Mouse (Mus musculus) lung, embryonic 15.5 days (tissue): Measurements from ENCODE around the gene Atpaf2. TPM values are rescaled to one million over a fixed set of nuclear protein-coding genes. Genes with fewer than 3 reads are reported as not detected.

Source experiments
- ATAC-seq: fragments of 200-750 bp; cut with Nextera tagmentation; 2 replicates; pipeline ENCODE4 v1.8.0; 2017; ENCODE audit warnings: moderate number of reproducible peaks, borderline replicate concordance; ENCODE audit not compliant: low FRiP score, low TSS enrichment; ENCODE audit errors: extremely low read depth
- H3K27ac ChIP-seq: fragments of 300-500 bp; sonication (generic); 2 replicates; pipeline ENCODE4 v1.5.1; 2015; ENCODE audit warnings: moderate library complexity, mild to moderate bottlenecking, inconsistent platforms
- H3K27me3 ChIP-seq: fragments of 300-500 bp; sonication (generic); 2 replicates; pipeline ENCODE4 v1.6.1; 2015; ENCODE audit warnings: inconsistent platforms
- H3K36me3 ChIP-seq: fragments of 300-500 bp; sonication (generic); 2 replicates; pipeline ENCODE4 v1.6.1; 2015; ENCODE audit warnings: inconsistent platforms
- H3K4me1 ChIP-seq: fragments of 300-500 bp; sonication (generic); 2 replicates; pipeline ENCODE4 v1.6.1; 2015; ENCODE audit warnings: inconsistent platforms
- H3K4me2 ChIP-seq: fragments of 300-500 bp; sonication (generic); 2 replicates; pipeline ENCODE4 v1.6.1; 2015; ENCODE audit warnings: inconsistent platforms, mild to moderate bottlenecking, moderate library complexity
- H3K4me3 ChIP-seq: fragments of 300-500 bp; sonication (generic); 2 replicates; pipeline ENCODE4 v1.5.1; 2015; ENCODE audit warnings: mild to moderate bottlenecking, inconsistent platforms
- H3K9ac ChIP-seq: fragments of 300-500 bp; sonication (generic); 2 replicates; pipeline ENCODE4 v1.6.1; 2015; ENCODE audit warnings: inconsistent platforms
- H3K9me3 ChIP-seq: fragments of 300-500 bp; sonication (generic); 2 replicates; pipeline ENCODE4 v1.6.1; 2016; ENCODE audit warnings: inconsistent platforms
- WGBS: fragments of 180-500 bp; shearing (Covaris S2); methylation state at CpG from one replicate; pipeline ENCODE4 v1.1.7; 2015; 5-methylcytosine and 5-hydroxymethylcytosine counted together
- polyA plus RNA-seq: library from polyadenylated mRNA; unstranded; fragments of >200 nt; fragmentation: Nextera tagmentation; extraction: Ambion mirVana; gene quantifications from 2 replicates; pipeline ENCODE4 v1.2.1, GENCODE M21; 2015

Atpaf2 gene
- polyA plus RNA-seq, 1 experiment from 2014 or later: 54.7 TPM

- Histone ChIP-seq H3K9ac (no peak overlapping the region), H3K27ac (no peak overlapping the region), H3K27me3 (no peaks in the 10 kb centered on the region), H3K4me1 (no peaks in the 10 kb centered on the region), H3K4me3 (no peak overlapping the region), H3K36me3 (peaks cover 28% of the 10 kb centered on the region), H3K9me3 (no peaks in the 10 kb centered on the region), H3K4me2 (no peak overlapping the region)
- ATAC-seq: no peak
- WGBS: 89% methylated on average over 3 of the region's 3 CpGs
Observed at GRCm38 (mm10) chr11:60427628-60428027, 9.4 kb upstream of the Atpaf2 start.

GRCm38 (mm10) chr11:60426417-60426816, 8.2 kb upstream of the Atpaf2 start:
- Histone ChIP-seq H3K4me2 (no peak overlapping the region), H3K27ac (no peak overlapping the region), H3K4me3 (no peak overlapping the region), H3K9me3 (no peaks in the 10 kb centered on the region), H3K36me3 (peaks cover 23% of the 10 kb centered on the region), H3K9ac (no peak overlapping the region), H3K4me1 (no peaks in the 10 kb centered on the region), H3K27me3 (no peaks in the 10 kb centered on the region)
- no peak for ATAC-seq
- 81% methylated on average over 1 of the region's 1 CpGs for WGBS

GRCm38 (mm10) chr11:60423006-60423405, 4.7 kb upstream of the Atpaf2 start:
- 90% methylated on average over 1 of the region's 1 CpGs for WGBS
- Histone ChIP-seq H3K27me3 (no peaks in the 10 kb centered on the region), H3K9me3 (no peaks in the 10 kb centered on the region), H3K9ac (no peak overlapping the region), H3K27ac (no peak overlapping the region), H3K4me2 (no peak overlapping the region), H3K36me3 (peaks cover 19% of the 10 kb centered on the region), H3K4me1 (peaks cover 11% of the 10 kb centered on the region), H3K4me3 (no peak overlapping the region)
- no peak for ATAC-seq

- H3K4me2 ChIP-seq: no peak overlapping the region
- H3K27ac ChIP-seq: no peak overlapping the region
- no peaks in the 10 kb centered on the region for H3K27me3 ChIP-seq
- H3K4me1 ChIP-seq: peaks cover 11% of the 10 kb centered on the region
- ATAC-seq: no peak
- H3K4me3 ChIP-seq: no peak overlapping the region
- WGBS: 57% methylated on average over 6 of the region's 6 CpGs
- H3K9ac ChIP-seq: no peak overlapping the region
- peaks cover 11% of the 10 kb centered on the region for H3K36me3 ChIP-seq
- no peaks in the 10 kb centered on the region for H3K9me3 ChIP-seq
Observed at GRCm38 (mm10) chr11:60422046-60422668, 3.9 kb upstream of the Atpaf2 start.

GRCm38 (mm10) chr11:60418473-60418803, 181 bp upstream of the Atpaf2 start:
- Histone ChIP-seq H3K27ac (no peak overlapping the region), H3K4me1 (peaks cover 25% of the 10 kb centered on the region), H3K4me3 (peak overlapping the region; percentile 98), H3K9me3 (no peaks in the 10 kb centered on the region), H3K36me3 (no peaks in the 10 kb centered on the region), H3K27me3 (no peaks in the 10 kb centered on the region), H3K4me2 (peak overlapping the region; percentile 81), H3K9ac (peak overlapping the region; percentile 92)
- 7% methylated on average over 6 of the region's 6 CpGs for WGBS
- no peak for ATAC-seq

GRCm38 (mm10) chr11:60416963-60417716, 1.1 kb downstream of the Atpaf2 start, which contains the start of gene Gid4:
Gene Gid4 (plus strand): TSS chr11:60417145.
- Histone ChIP-seq H3K9me3 (no peaks in the 10 kb centered on the region), H3K27ac (peak within 1 kb of the TSS; percentile 93), H3K27me3 (no peaks in the 10 kb centered on the region), H3K4me3 (peak within 1 kb of the TSS; percentile 98), H3K36me3 (no peaks in the 10 kb centered on the region), H3K4me2 (peak within 1 kb of the TSS; percentile 81), H3K9ac (peak within 1 kb of the TSS; percentile 92), H3K4me1 (peaks cover 25% of the 10 kb centered on the region)
- ATAC-seq: peak; percentile 96
- under 1% methylated on average over 74 of the region's 81 CpGs for WGBS

- H3K9me3 ChIP-seq: no peaks in the 10 kb centered on the region
- H3K9ac ChIP-seq: peak overlapping the region; percentile 79
- no peaks in the 10 kb centered on the region for H3K36me3 ChIP-seq
- peaks cover 25% of the 10 kb centered on the region for H3K4me1 ChIP-seq
- no peaks in the 10 kb centered on the region for H3K27me3 ChIP-seq
- WGBS: under 1% methylated on average over 21 of the region's 21 CpGs
- H3K4me3 ChIP-seq: peak overlapping the region; percentile 98
- no peak for ATAC-seq
- peak overlapping the region; percentile 73 for H3K4me2 ChIP-seq
- peak overlapping the region; percentile 69 for H3K27ac ChIP-seq
Observed at GRCm38 (mm10) chr11:60416590-60416962, 1.7 kb downstream of the Atpaf2 start.

- ATAC-seq: no peak
- Histone ChIP-seq H3K9me3 (no peaks in the 10 kb centered on the region), H3K27ac (no peak overlapping the region), H3K4me2 (no peak overlapping the region), H3K27me3 (no peaks in the 10 kb centered on the region), H3K4me3 (no peak overlapping the region), H3K9ac (no peak overlapping the region), H3K4me1 (peaks cover 14% of the 10 kb centered on the region), H3K36me3 (peaks cover 15% of the 10 kb centered on the region)
- 88% methylated on average over 2 of the region's 2 CpGs for WGBS
Observed at GRCm38 (mm10) chr11:60412921-60413320, 5.3 kb downstream of the Atpaf2 start.

GRCm38 (mm10) chr11:60412173-60412572, 6.1 kb downstream of the Atpaf2 start:
- H3K4me3 ChIP-seq: no peak overlapping the region
- H3K4me1 ChIP-seq: peaks cover 14% of the 10 kb centered on the region
- peaks cover 22% of the 10 kb centered on the region for H3K36me3 ChIP-seq
- 7% methylated on average over 3 of the region's 3 CpGs for WGBS
- no peak overlapping the region for H3K9ac ChIP-seq
- no peaks in the 10 kb centered on the region for H3K27me3 ChIP-seq
- H3K9me3 ChIP-seq: no peaks in the 10 kb centered on the region
- H3K4me2 ChIP-seq: no peak overlapping the region
- ATAC-seq: no peak
- no peak overlapping the region for H3K27ac ChIP-seq

GRCm38 (mm10) chr11:60406606-60407005, 11.7 kb downstream of the Atpaf2 start:
- ATAC-seq: no peak
- H3K9ac ChIP-seq: no peak overlapping the region
- H3K4me2 ChIP-seq: no peak overlapping the region
- H3K4me3 ChIP-seq: no peak overlapping the region
- no peaks in the 10 kb centered on the region for H3K4me1 ChIP-seq
- peaks cover 66% of the 10 kb centered on the region for H3K36me3 ChIP-seq
- 94% methylated on average over 1 of the region's 1 CpGs for WGBS
- no peaks in the 10 kb centered on the region for H3K27me3 ChIP-seq
- no peak overlapping the region for H3K27ac ChIP-seq
- H3K9me3 ChIP-seq: no peaks in the 10 kb centered on the region

- H3K4me2 ChIP-seq: no peak overlapping the region
- H3K36me3 ChIP-seq: peaks cover 17% of the 10 kb centered on the region
- H3K27me3 ChIP-seq: no peaks in the 10 kb centered on the region
- no peak for ATAC-seq
- no peak overlapping the region for H3K27ac ChIP-seq
- 86% methylated on average over 2 of the region's 2 CpGs for WGBS
- H3K4me1 ChIP-seq: peaks cover 8% of the 10 kb centered on the region; the same call in 1 of the 2 replicates
- H3K9me3 ChIP-seq: no peaks in the 10 kb centered on the region
- H3K9ac ChIP-seq: no peak overlapping the region
- no peak overlapping the region for H3K4me3 ChIP-seq
Observed at GRCm38 (mm10) chr11:60397172-60397571, 21.1 kb downstream of the Atpaf2 start.

- ATAC-seq: peak; percentile 83
- 39% methylated on average over 6 of the region's 6 CpGs for WGBS
- H3K4me3 ChIP-seq: no peak overlapping the region
Observed at GRCm38 (mm10) chr11:60396546-60396945, 21.7 kb downstream of the Atpaf2 start.

More at GRCm38 (mm10) chr11:60396546-60396945, 21.7 kb downstream of the Atpaf2 start:
- no peak overlapping the region for H3K4me2 ChIP-seq
- H3K27me3 ChIP-seq: no peaks in the 10 kb centered on the region
- no peaks in the 10 kb centered on the region for H3K9me3 ChIP-seq
- H3K4me1 ChIP-seq: peaks cover 8% of the 10 kb centered on the region; the same call in 1 of the 2 replicates
- no peak overlapping the region for H3K9ac ChIP-seq
- H3K27ac ChIP-seq: no peak overlapping the region
- peaks cover 10% of the 10 kb centered on the region for H3K36me3 ChIP-seq
